Mouse (Mus musculus) hindbrain, embryonic 10.5 days (tissue): ENCODE measurements around the gene Sox2. TPM values are rescaled to one million over a fixed set of nuclear protein-coding genes. Genes with fewer than 3 reads are reported as not detected.

ENCODE experiments used
- DNase-seq: peaks from one replicate; pipeline ENCODE4 v3.0.0-alpha.2; 2017; ENCODE audit warnings: low spot score
- H3K27ac ChIP-seq: fragments of 300-500 bp; sonication (generic); 2 replicates; pipeline ENCODE4 v1.5.1; 2016; ENCODE audit warnings: mild to moderate bottlenecking, moderate library complexity
- H3K27me3 ChIP-seq: fragments of 300-500 bp; sonication (generic); 2 replicates; pipeline ENCODE4 v1.6.1; 2016; ENCODE audit warnings: mild to moderate bottlenecking; ENCODE audit not compliant: poor library complexity, insufficient read depth, severe bottlenecking
- H3K36me3 ChIP-seq: fragments of 300-500 bp; sonication (generic); 2 replicates; pipeline ENCODE4 v1.6.1; 2016; ENCODE audit warnings: mild to moderate bottlenecking, moderate library complexity
- H3K4me1 ChIP-seq: fragments of 300-500 bp; sonication (generic); replicated peaks from 2 replicates; pipeline ENCODE4 v1.6.1; 2016; ENCODE audit warnings: mild to moderate bottlenecking
- H3K4me3 ChIP-seq: fragments of 300-500 bp; sonication (generic); 2 replicates; pipeline ENCODE4 v1.5.1; 2016; ENCODE audit warnings: mild to moderate bottlenecking, moderate library complexity
- H3K9me3 ChIP-seq: fragments of 300-500 bp; sonication (generic); 2 replicates; pipeline ENCODE4 v1.6.1; 2016; ENCODE audit warnings: mild to moderate bottlenecking, moderate library complexity
- WGBS: fragments of 180-500 bp; shearing (Covaris S2); methylation state at CpG from one replicate; pipeline ENCODE4 v1.1.7; 2016; 5-methylcytosine and 5-hydroxymethylcytosine counted together
- polyA plus RNA-seq: library from polyadenylated mRNA; unstranded; fragments of >200 nt; fragmentation: Nextera tagmentation; extraction: Ambion mirVana; gene quantifications from 2 replicates; pipeline ENCODE4 v1.2.1, GENCODE M21; 2016

Sox2 gene
- polyA plus RNA-seq, 1 experiment from 2014 or later: 24.2 TPM

DNA sequence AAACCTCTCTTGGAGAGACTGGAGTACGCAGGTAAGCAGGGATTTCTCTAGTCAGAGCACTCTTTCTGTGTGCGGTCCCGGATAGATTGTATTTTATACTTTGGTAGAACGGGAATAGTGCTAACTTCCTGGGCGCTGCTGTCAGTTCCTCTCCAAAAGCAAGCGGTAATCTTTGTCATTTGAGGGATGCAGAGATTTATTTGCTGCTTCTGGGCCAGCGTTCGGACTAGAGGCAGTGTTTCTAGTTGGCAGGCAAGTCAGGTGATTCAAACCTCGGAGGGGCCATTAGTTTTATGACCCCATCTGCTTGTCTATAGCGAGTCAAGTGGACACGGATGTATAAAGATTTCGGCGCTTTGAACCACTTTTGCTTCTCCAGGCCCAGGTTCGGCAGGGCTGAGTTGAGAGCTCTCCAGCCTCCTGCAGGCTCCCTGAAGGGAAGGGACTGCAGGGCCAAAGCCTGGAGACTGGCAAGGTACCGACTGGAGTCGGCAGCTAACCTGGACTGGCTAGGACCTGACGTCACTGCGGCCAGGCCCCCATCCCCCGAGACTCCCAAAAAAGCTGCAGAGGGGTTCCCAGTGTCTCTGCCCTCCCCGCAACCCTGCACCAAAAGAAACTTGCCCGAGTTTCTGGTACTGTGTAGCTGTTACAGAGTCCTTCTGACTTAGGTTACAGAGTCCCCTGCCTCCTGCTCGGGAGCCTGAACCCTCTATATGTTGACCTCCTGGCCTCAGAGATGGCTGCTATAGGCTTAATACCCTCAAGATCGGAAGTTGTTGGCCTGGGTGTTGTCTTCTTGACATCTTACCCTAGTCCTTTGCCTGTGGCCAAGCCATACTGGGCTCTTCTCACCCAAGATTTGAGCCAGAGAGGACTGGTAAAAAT, 6.9 kb downstream of the Sox2 start:
- Histone ChIP-seq H3K27me3 (peaks cover 61% of the 10 kb centered on the region), H3K27ac (peak overlapping the region; percentile 93), H3K36me3 (peaks cover 17% of the 10 kb centered on the region), H3K4me3 (peak overlapping the region; percentile 68), H3K9me3 (no peaks in the 10 kb centered on the region), H3K4me1 (peaks cover 71% of the 10 kb centered on the region)
- DNase-seq: peak; percentile 45
- 8% methylated on average over 23 of the region's 23 CpGs for WGBS

DNA sequence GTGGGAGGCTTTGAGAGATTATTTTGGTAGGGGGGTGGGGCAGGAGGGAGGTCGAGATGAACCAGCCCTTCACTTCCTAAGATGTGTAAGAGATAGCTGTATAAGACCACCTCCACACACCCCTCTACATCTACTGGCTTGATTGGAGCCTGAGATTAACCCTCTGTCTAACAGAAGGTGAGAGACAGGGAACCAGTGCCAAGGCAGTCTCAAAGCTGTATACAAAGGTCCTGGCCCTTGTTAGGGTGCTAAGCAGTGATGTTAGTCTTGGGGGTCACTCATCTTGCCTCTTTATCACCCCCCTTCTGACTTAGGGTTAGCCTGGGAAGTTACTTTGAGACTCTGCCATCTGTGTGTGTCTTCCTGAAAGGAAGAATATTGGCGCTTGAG, 7.5 kb downstream of the Sox2 start:
- DNase-seq: no peak
- H3K9me3 ChIP-seq: no peaks in the 10 kb centered on the region
- H3K4me1 ChIP-seq: peaks cover 77% of the 10 kb centered on the region
- H3K27ac ChIP-seq: peak overlapping the region; percentile 93
- peak overlapping the region; percentile 68 for H3K4me3 ChIP-seq
- 46% methylated on average over 2 of the region's 2 CpGs for WGBS
- peaks cover 61% of the 10 kb centered on the region for H3K27me3 ChIP-seq
- H3K36me3 ChIP-seq: peaks cover 12% of the 10 kb centered on the region

DNA sequence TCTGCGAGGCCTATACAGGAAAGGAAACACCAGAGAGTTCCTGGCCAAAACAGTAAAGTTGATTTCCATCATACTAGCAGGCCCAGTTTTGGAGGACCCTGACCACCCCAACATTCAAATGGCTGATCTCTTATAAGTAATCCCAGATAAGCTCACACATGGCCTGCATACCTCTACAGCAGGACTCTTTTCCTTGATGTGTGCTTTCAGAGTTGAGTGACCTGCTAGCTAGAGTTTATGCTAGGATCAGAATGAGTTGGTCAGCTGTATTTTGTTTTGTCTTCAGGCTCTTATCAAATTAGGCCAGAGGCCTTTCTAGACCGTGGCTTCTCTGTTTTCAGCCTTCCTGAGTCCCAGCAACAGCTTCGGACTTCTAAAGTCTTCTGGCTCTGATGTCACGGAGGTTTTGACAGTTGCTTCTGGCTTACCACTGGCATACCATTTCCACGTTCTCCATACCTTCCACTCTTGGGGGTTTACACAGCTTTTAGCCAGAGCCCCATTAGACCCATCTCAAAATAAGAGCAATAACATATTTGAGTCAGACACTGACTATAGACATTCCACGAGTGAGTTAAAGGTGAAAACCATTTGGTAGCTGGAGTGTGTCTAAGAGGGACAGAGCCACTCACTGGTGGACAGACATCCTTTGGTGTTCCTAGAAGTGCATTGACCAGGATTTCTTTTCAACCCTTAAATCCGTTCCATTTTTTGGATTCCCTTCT, 8.2 kb downstream of the Sox2 start:
- WGBS: 46% methylated on average over 7 of the region's 7 CpGs
- Histone ChIP-seq H3K36me3 (peaks cover 12% of the 10 kb centered on the region), H3K4me3 (peak overlapping the region; percentile 68), H3K27ac (peak overlapping the region; percentile 93), H3K4me1 (peaks cover 84% of the 10 kb centered on the region), H3K27me3 (peaks cover 61% of the 10 kb centered on the region), H3K9me3 (no peaks in the 10 kb centered on the region)
- peak; percentile 7 for DNase-seq

DNA sequence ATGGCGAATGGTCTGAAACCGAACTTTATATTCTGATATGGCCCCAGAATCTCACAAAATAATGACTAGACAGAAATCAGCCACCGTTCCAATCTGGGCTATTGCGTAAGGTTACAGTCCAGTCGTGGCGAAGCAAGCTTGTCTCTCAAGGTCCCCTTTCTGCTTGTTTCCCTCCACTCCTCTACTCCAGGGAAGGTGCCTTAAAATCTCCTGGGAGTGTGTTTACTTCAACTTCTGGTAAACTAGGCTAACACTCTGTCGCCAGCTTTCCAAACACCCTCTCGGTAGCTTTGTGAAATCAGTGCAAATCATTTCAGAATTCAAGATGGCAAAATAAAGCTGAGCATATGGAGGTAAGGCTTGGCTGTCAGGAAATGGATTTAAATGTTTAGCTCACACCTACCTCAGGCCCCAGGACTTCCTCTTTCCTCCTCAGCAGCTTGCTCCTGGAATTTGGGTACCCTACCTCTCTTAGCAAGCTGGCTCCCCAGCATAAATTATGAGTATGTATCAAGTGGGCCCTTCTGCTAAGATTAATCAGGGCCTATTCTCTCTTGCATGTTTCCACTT, 8.8 kb downstream of the Sox2 start:
- DNase-seq: peak; percentile 5
- peaks cover 12% of the 10 kb centered on the region for H3K36me3 ChIP-seq
- peak overlapping the region; percentile 68 for H3K4me3 ChIP-seq
- peaks cover 90% of the 10 kb centered on the region for H3K4me1 ChIP-seq
- H3K9me3 ChIP-seq: no peaks in the 10 kb centered on the region
- peak overlapping the region; percentile 93 for H3K27ac ChIP-seq
- WGBS: 51% methylated on average over 8 of the region's 8 CpGs
- H3K27me3 ChIP-seq: peaks cover 67% of the 10 kb centered on the region

DNA sequence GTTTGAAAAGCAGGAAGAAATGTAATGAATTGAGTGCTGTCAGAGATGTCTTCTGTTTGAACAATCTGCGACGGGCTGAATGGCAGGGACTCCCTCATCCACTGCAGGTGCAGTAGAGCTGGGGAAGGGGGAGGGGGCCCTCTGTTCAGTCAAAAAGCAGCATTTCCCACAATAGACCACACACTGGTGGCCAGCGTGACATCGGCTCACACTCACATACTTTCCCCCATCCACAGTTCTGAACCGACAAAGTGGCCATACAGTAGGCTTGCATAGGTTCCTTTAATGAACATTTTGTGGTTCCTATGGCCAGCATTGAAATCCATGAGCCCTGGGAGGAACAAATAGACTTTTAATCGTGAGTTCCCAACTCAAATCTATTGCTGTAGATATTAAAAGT, 9.7 kb downstream of the Sox2 start:
- Histone ChIP-seq H3K27ac (peak overlapping the region; percentile 97), H3K4me1 (peaks cover 97% of the 10 kb centered on the region), H3K4me3 (peak overlapping the region; percentile 68), H3K27me3 (peaks cover 69% of the 10 kb centered on the region), H3K36me3 (peaks cover 12% of the 10 kb centered on the region), H3K9me3 (no peaks in the 10 kb centered on the region)
- 2% methylated on average over 6 of the region's 6 CpGs for WGBS
- DNase-seq: peak; percentile 74

DNA sequence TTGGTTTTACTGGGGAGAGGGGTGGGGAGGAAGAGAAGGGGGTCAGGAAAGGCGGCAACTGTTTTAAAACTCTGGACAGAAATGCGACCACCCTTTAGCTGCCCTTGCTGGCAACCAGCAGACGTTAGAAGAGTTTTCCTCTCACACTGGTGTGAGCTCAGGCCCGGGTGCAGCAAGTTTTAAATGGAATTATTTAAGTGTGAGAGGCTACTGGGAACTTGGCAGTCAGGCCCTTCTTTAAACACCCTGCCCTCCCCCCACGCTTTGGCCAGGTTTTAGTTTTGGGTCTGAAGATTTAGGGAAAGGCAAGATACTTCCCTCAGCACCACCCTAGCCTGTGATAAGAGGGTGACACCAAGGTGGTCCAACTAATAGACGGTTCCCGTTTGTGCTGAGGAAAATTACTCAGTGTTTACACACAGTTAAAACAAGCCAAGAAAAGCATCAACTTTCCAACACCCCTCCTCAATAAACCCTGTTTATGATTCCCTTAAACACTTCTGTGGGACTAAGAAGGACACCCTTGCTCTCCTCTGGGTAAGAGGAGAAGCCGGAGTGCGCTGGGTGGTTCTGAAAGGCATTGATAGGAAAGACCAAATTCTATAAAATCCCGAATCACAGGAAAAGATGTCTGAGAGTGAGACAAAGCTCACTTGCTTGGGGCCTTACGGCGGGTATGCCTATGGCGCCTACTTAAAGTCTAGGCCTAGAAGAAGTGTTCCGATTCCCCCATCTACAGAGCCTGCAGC, 10.5 kb downstream of the Sox2 start:
- Histone ChIP-seq H3K27ac (peak overlapping the region; percentile 97), H3K27me3 (peaks cover 69% of the 10 kb centered on the region), H3K9me3 (no peaks in the 10 kb centered on the region), H3K36me3 (peaks cover 12% of the 10 kb centered on the region), H3K4me3 (peak overlapping the region; percentile 68), H3K4me1 (peaks cover 98% of the 10 kb centered on the region)
- WGBS: 5% methylated on average over 14 of the region's 14 CpGs
- DNase-seq: peak; percentile 43

DNA sequence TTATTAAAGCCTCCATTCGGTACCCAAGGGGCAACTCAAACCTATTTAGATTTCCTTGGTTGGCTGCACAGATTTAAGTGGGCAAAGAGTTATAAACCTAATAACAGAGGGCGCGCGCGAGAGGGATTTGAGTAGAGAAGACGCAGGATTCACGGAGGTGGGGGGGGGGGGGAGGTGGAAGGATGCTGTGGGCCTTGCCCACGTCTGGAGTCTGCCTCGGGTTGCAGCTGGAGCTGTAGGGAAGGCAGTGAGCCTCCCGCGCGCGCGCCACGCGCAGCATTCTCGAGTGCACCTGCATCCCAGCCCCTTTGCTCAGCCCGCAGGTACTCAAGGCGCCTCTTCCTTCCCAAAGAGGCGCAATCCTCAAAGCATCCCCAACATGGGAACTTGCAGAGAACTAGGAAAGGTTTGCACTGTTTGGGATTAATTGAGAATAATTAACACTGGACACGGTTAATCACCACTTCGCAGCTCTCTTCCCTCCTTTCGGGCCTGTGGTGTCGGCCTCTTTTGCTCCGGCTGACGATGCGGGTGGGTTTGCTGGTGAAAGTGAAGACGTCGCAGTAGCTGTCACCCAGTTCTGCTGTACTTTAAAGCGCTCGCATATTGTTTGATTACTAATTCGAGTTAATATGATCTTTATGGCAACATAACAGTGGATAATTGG, 11.3 kb downstream of the Sox2 start:
- Histone ChIP-seq H3K4me1 (peaks cover 98% of the 10 kb centered on the region), H3K4me3 (peak overlapping the region; percentile 68), H3K27me3 (peaks cover 71% of the 10 kb centered on the region), H3K9me3 (no peaks in the 10 kb centered on the region), H3K27ac (peak overlapping the region; percentile 97), H3K36me3 (peaks cover 12% of the 10 kb centered on the region)
- peak; percentile 59 for DNase-seq
- 2% methylated on average over 32 of the region's 32 CpGs for WGBS

DNA sequence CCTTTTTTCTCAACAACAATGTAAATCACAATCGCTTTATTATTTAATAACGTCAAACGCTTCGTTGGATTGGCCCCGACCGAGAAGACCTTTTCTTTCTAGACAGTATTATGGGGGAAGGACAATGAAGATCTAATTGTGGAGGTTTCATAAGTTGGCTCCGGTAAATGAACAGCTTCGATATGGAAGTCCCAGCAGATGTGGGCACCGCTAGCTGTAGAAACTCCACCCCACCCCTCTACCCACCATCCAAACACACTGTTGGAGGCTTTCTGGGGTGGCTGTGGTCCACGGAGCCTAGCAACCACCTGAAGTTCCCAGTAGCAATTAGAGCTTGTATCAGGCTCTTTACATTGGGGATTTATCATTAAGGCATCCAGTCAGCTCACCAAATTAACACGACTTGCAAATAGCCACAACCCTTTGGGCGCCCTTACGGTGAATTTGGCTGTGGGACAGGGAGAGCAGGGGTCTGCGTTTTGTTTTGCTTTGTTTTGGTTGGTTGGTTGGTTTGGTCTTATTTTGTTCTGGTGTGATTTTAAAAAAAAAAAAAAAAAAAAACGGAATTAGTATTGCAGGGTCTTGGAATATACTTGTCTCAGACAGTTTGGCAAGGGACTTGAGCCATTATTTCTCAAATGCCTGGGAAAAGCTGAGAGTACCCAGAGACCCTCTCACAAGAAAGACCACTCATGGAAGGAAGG, 12.0 kb downstream of the Sox2 start:
- Histone ChIP-seq H3K27me3 (peaks cover 72% of the 10 kb centered on the region), H3K27ac (peak overlapping the region; percentile 97), H3K36me3 (peaks cover 8% of the 10 kb centered on the region), H3K9me3 (no peaks in the 10 kb centered on the region), H3K4me3 (peak overlapping the region; percentile 68), H3K4me1 (peaks cover 98% of the 10 kb centered on the region)
- WGBS: 2% methylated on average over 15 of the region's 15 CpGs
- DNase-seq: peak; percentile 61

DNA sequence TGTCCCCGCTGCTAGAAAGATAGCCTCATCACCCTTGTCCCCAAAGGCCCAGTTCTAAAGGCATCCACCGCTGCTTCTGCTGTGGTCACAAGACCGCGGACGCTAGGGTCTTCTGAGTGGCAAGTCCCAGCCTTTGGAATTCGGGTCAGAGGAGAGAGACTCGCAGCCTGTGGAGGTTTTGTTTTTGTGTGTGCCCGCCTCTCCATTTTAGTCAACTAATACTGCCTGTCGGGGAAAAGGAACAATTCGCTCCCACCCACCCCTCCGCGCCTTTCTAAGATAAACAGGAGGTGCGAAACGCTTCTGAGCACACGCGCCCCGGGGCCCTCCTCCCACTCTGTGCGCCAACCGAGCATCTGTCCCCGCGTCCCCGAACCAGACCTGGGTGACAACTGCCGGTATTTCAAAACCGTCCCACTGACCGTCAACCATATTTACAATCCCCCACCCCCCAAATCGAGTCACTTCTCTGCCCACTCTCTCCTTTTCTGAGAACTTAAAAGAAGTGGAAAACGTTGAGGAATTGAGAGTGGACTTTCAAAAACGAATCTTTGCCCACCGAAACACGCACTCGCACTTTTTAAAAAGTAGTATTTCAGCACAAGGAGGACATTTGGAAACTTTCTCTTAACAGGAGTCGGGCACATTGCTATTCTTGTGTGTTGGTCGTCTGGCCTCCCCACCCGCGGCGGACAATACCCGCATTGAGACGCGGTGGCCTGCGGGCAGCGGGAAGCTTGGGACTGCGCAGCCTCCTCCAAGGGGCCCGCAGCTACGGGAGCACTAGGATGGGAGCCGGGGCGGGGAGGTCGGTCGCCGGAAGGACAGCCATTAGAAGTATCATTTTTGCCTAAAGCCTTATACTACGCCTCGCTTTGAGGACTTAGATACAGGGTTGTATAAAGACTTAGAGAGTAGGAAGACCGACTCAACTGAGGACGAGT, 12.8 kb downstream of the Sox2 start:
- peak; percentile 73 for DNase-seq
- peaks cover 66% of the 10 kb centered on the region for H3K27me3 ChIP-seq
- H3K4me3 ChIP-seq: peak overlapping the region; percentile 68
- H3K36me3 ChIP-seq: peaks cover under 1% of the 10 kb centered on the region; the same call in 1 of the 2 replicates
- under 1% methylated on average over 53 of the region's 53 CpGs for WGBS
- H3K27ac ChIP-seq: peak overlapping the region; percentile 97
- peaks cover 98% of the 10 kb centered on the region for H3K4me1 ChIP-seq
- H3K9me3 ChIP-seq: no peaks in the 10 kb centered on the region

DNA sequence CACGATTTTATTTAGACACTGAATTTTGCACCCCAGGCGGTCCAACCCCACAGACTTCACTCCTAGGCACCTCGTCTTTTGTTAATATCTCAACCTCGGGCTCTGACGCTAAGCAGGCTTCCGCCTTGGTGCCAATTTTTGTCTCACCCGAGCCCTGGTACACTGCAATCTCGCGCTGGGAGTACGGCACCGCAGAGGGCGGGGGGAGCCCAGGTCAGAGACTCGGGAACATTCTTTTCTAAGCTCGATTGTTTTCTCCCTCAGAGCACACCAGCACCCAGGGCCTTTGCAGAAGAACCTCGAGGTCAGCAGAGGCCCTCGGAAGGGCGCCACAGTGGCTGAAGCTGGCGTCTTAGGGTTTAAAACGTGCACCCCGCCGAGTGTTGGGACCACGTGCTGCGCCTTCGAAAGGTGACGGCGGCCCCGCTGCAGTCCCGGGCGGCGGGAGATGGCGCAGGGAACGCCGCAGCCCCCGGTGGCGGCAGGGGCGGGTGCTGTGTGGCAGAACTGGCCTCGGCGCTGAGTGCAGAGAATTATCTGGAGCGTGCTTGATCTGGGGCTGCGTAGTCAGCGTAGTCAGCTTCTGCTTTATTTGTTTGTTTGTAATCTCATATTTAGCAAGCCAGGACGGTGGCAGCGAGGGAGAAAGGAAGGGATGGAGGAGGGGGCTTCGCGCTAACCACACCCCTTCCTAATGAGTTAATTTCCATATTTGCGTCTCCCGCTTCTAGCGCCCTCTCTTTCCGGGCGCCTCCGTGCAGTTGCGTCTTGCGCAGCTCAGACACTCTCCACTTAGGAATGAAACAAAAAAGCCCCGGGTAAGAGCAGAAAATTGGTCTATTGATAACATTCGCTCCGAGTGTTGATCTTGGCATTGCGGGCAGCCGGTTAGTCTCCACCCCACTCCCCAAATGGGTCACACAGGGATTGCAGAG, 13.8 kb downstream of the Sox2 start:
- peak overlapping the region; percentile 97 for H3K27ac ChIP-seq
- under 1% methylated on average over 58 of the region's 58 CpGs for WGBS
- H3K9me3 ChIP-seq: no peaks in the 10 kb centered on the region
- no peaks in the 10 kb centered on the region for H3K36me3 ChIP-seq
- H3K4me3 ChIP-seq: peak overlapping the region; percentile 68
- peaks cover 98% of the 10 kb centered on the region for H3K4me1 ChIP-seq
- H3K27me3 ChIP-seq: peaks cover 62% of the 10 kb centered on the region
- peak; percentile 80 for DNase-seq
